ENCODE assay signal across 35 mouse cellular contexts in the genomic region with DNA sequence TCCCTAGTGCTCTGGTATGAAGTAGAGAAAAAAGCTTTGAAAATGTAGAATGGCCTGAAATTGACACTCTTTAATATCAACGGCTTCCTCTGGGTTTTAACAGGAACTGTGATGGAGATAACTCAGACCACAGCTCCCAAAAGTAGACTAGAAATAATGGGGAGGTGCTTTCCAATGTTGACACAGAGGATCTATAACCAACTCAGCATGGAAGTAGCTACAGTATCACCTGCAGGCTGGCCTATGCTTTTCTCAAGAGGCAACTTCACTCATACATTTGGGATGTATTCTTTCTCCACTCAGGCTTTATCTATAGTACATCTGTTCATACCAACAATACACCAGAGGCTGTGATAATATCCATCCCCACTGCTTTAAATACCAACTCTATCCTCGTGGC.
"Had no signal": no experiment of that assay in that cellular context is flagged by ENCODE, and none has a peak within 500 bp of the region (broad histone marks: within the 10 kb centered on the region; RNA-seq: fewer than 3 reads in every experiment).

No protein-coding gene starts in this region.

- H3K4me1 ChIP-seq: heart, embryonic 10.5 days; heart, embryonic 12.5 days; heart, embryonic 13.5 days; heart, embryonic 15.5 days; hindbrain, embryonic 10.5 days; hindbrain, embryonic 12.5 days; hindbrain, embryonic 13.5 days; hindbrain, embryonic 15.5 days; intestine, embryonic 15.5 days; kidney, embryonic 15.5 days had no signal

- H3K9ac ChIP-seq: heart, embryonic 12.5 days; heart, embryonic 13.5 days; heart, embryonic 15.5 days; hindbrain, embryonic 12.5 days; hindbrain, embryonic 13.5 days; hindbrain, embryonic 14.5 days; hindbrain, embryonic 15.5 days; intestine, embryonic 15.5 days; kidney, embryonic 15.5 days had no signal

- H3K9me3 ChIP-seq: heart, embryonic 10.5 days; heart, embryonic 12.5 days; heart, embryonic 13.5 days; heart, embryonic 15.5 days; hindbrain, embryonic 10.5 days; hindbrain, embryonic 12.5 days; hindbrain, embryonic 13.5 days; hindbrain, embryonic 15.5 days; intestine, embryonic 15.5 days; kidney, embryonic 15.5 days had no signal

- DNase-seq: heart, postnatal 10 days; heart, postnatal 14 days; heart, postnatal 36 days; heart, postnatal 4 days; kidney, adult 11 months; kidney, adult 18-20 months; kidney, adult 2 months; kidney, adult 8-10 months; kidney, adult 9 months; kidney, postnatal 10 days; kidney, postnatal 14 days; kidney, postnatal 25 days; kidney, postnatal 36 days; kidney, postnatal 4 days; layer of hippocampus, adult 9-11 months; layer of hippocampus, postnatal 36 days had no signal

- H3K27ac ChIP-seq: heart, embryonic 10.5 days; heart, embryonic 13.5 days; heart, embryonic 15.5 days; hindbrain, embryonic 10.5 days; hindbrain, embryonic 12.5 days; hindbrain, embryonic 13.5 days; hindbrain, embryonic 14.5 days; hindbrain, embryonic 15.5 days; hindbrain, postnatal 0 days; intestine, embryonic 15.5 days; kidney, embryonic 15.5 days; kidney, postnatal 0 days; layer of hippocampus, adult 2 months had no signal

- H3K27me3 ChIP-seq: heart, embryonic 12.5 days; heart, embryonic 13.5 days; heart, embryonic 15.5 days; hindbrain, embryonic 12.5 days; hindbrain, embryonic 13.5 days; hindbrain, embryonic 15.5 days; intestine, embryonic 15.5 days; kidney, embryonic 15.5 days had no signal

- H3K4me3 ChIP-seq: heart, embryonic 10.5 days; heart, embryonic 12.5 days; heart, embryonic 13.5 days; heart, embryonic 15.5 days; hindbrain, embryonic 10.5 days; hindbrain, embryonic 12.5 days; hindbrain, embryonic 13.5 days; hindbrain, embryonic 15.5 days; intestine, embryonic 15.5 days; kidney, embryonic 15.5 days; layer of hippocampus, adult 2 months had no signal

- ATAC-seq: hindbrain, embryonic 16.5 days; hindbrain, postnatal 0 days; inflammation-experienced regulatory T-cells, adult 6 months; intestine, embryonic 15.5 days; intestine, embryonic 16.5 days; intestine, postnatal 0 days had no signal

- H3K4me2 ChIP-seq: heart, embryonic 11.5 days; heart, embryonic 12.5 days; heart, embryonic 13.5 days; heart, embryonic 15.5 days; hindbrain, embryonic 12.5 days; hindbrain, embryonic 13.5 days; hindbrain, embryonic 14.5 days; hindbrain, embryonic 15.5 days; intestine, embryonic 15.5 days; kidney, embryonic 15.5 days had no signal

- H3K36me3 ChIP-seq: heart, embryonic 10.5 days; heart, embryonic 12.5 days; heart, embryonic 13.5 days; heart, embryonic 15.5 days; hindbrain, embryonic 10.5 days; hindbrain, embryonic 12.5 days; hindbrain, embryonic 13.5 days; hindbrain, embryonic 15.5 days; intestine, embryonic 15.5 days; kidney, embryonic 15.5 days had no signal
